Mouse (Mus musculus): ENCODE data around the gene Yipf3.

The Yipf3 gene
- long read RNA-seq, experiment 1, transcript Yipf3-205 (2 exons, 599 nt) = minor isoform, 12 of 140 reads
- long read RNA-seq, experiment 1, transcript Yipf3-201 (9 exons, 2,035 nt) = major isoform, 89 of 140 reads
- long read RNA-seq, experiment 1, partial matches to known transcripts = 34 of 140 reads
- long read RNA-seq, experiment 1, other reads (novel, unspliced or antisense) = 5 of 140 reads
- long read RNA-seq, experiment 2, transcript Yipf3-205 (2 exons, 599 nt) = minor isoform, 5 of 138 reads
- long read RNA-seq, experiment 2, transcript Yipf3-201 (9 exons, 2,035 nt) = major isoform, 89 of 138 reads
- long read RNA-seq, experiment 2, partial matches to known transcripts = 21 of 138 reads
- long read RNA-seq, experiment 2, other reads (novel, unspliced or antisense) = 21 of 138 reads

- intact Hi-C loops (cut with DNase I) = loop anchor here (5.0 kb wide), 1 partner anchor 45 kb away; the partner anchor contains the start of genes Polh and Xpo5
Measured at GRCm38 (mm10) chr17:46247512-46248188, at the start of gene Yipf3, which contains the start of gene Polr1c. Gene Yipf3 (plus strand): TSS chr17:46248080. Gene Polr1c (minus strand): TSS chr17:46248054.

DNA sequence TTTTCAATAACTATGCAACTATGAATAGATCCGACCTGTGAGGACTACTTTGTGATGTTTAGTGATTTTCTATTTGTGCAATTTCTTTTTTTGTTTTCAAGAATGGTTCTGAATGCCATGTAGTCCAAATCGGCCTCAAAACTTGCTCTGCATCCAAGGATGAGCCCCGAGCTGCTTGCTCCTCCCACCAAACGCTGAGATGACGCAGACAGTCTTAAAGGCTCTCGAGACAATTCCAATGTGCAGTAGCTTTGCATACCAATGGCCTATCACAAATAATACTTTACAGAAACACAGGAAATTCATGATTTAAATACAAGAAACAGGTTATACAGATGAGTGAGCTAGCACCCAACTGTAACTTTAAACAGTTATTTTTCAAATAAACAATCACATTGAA, 46.7 kb upstream of the Yipf3 start:
- intact Hi-C loops (cut with DNase I) = loop anchor here (5.0 kb wide), 1 partner anchor 46 kb away; the partner anchor contains the start of genes Polr1c and Yipf3

DNA sequence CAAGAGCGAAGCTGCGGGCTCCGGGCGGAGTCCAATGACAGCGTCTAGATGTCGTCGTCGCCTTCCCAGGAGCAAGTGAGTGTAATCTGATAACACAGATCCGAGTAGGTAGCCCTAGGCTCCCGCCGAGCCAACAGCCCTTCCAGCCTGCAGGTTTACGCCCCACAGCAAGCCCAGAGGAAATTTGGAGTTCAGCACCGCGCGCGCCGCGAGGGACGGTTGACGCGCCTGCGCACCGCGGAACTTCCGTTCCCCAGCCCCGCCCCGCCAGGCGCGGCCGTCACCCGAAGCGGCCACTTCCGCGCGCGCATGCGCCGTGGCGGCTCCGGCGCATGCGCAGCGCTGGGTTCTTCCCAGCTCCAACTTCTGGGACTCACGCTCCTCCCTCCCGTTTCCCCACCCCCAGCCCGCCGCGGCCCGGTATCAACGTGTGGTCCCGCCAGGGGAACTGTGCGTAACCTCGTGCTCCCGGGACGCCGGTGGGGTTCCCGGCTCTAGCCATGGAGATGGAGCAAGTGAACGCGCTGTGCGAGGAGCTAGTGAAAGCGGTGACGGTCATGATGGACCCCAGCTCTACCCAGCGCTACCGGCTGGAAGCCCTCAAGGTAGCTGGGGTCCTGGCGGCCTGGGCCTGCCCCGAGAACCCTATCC, 45.3 kb upstream of the Yipf3 start, which contains the start of the genes Polh and Xpo5:
Gene Polh, minus strand, starts transcription at position 225 of the 651 bp plus-strand sequence.
Gene Xpo5, plus strand, starts transcription at position 362 of the 651 bp plus-strand sequence.
- intact Hi-C loops (cut with DNase I) = loop anchor here (5.0 kb wide), 1 partner anchor 45 kb away; the partner anchor contains the start of genes Polr1c and Yipf3

GRCm38 (mm10) chr17:46203078-46203477, 44.8 kb upstream of the Yipf3 start:
- intact Hi-C loops (cut with DNase I) = loop anchor here (5.0 kb wide), 1 partner anchor 44 kb away; the partner anchor contains the start of genes Polr1c and Yipf3

DNA sequence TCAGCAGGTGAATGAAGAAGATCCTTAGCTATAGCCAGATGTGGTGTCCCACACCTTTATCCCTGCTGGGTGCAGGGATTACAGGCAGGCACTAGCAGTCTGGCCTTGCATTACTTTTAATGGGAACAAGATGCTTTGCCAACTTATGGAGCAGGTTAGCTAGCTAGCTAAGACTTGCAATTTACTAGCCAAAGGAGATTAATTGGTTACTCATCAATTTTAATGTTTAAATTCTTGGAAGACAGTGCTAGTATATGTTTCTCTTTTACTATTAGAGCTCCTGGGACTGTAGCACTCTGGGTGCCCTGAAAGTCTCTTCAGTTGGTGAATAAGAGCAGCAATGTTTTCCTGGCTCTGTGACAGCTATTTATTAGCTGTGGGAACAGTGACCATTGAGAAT, 41.2 kb upstream of the Yipf3 start:
- intact Hi-C loops (cut with DNase I) = no loop called here

DNA sequence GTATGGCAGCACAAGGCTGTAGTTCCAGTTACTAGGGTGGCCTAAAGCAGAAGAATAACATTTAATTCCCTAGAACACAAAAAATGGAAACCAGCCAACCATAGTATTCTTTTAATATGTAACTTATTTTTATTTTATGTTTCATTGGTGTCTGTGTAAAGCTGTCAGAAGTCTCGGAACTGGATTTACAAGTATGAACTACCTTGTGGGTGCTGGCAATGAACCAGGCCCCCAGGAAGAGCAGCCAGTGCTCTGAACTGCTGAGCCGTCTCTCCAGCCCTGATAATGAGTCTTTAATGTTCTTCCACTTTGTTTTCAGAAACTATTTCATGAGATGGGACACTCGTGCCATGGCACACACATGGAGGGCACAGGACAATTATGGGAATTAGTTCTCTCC, 37.3 kb upstream of the Yipf3 start:
- intact Hi-C loops (cut with DNase I) = no loop called here

- intact Hi-C loops (cut with DNase I) = no loop called here
Measured at GRCm38 (mm10) chr17:46221601-46222000, 26.3 kb upstream of the Yipf3 start.

DNA sequence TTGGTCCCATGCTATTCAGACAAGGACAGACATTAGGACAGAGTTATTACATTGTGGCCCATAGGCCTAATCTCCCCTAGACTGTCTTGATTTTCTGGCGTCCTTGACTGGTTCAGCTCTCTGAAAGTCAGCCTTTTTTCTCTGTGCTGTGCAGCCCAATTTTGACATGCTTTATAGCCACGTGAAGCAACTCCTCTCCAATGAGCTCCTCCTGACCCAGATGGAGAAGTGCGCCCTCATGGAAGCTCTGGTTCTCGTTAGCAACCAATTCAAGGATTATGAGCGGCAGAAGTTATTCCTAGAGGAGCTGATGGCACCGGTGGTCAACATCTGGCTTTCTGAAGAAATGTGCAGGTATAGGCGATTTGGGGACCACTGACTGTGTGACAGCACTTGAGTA, 20.3 kb upstream of the Yipf3 start:
- intact Hi-C loops (cut with DNase I) = no loop called here

DNA sequence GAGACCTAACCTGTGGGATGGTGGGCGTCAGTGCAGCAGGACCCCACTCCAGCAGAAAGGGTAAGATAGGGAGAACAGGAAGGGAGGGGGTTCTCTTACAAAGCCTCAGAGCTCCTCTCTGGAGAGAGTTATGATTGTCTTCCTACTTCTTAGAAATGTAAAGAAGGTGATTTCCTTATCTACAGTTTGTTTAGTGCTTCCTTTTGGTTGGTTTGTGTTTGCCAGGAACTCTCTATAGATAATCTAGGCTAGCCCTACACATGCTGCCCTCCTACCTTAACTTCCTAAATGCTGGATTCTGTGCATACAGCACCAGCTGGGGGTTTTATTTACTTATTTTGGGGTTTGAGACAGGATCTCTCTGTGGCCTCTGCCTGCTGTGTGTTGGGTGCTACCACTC, 11.8 kb upstream of the Yipf3 start:
- intact Hi-C loops (cut with DNase I) = no loop called here

- intact Hi-C loops (cut with DNase I) = no loop called here
Measured at GRCm38 (mm10) chr17:46237079-46237478, 10.8 kb upstream of the Yipf3 start.

GRCm38 (mm10) chr17:46237480-46237879, 10.4 kb upstream of the Yipf3 start:
- intact Hi-C loops (cut with DNase I) = no loop called here

- intact Hi-C loops (cut with DNase I) = no loop called here
Measured at GRCm38 (mm10) chr17:46239516-46240114, 8.3 kb upstream of the Yipf3 start.

- intact Hi-C loops (cut with DNase I) = no loop called here
Measured at GRCm38 (mm10) chr17:46241471-46241870, 6.4 kb upstream of the Yipf3 start.

DNA sequence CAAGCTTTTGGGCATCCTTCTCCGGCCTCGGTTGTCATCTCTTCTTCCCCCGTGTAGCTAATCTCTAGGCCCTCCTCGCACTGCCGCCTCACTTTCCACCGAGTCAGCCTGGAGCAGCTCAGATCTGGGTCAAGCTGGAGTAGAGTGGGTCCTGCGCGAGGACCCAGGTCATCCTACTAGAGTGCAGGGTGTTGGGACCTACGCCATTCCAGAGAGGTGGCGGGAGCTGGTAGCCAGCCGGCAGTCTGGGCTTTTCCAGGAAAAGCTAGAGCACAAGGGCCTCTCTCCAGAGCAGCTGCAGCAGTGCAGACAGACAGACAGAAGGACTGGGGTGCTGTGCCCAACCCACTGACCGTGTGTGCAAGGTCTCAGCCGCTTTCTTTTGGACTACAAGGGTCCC, 5.6 kb upstream of the Yipf3 start:
- intact Hi-C loops (cut with DNase I) = no loop called here

- intact Hi-C loops (cut with DNase I) = no loop called here
Measured at GRCm38 (mm10) chr17:46242993-46243392, 4.9 kb upstream of the Yipf3 start.

GRCm38 (mm10) chr17:46243624-46244023, 4.3 kb upstream of the Yipf3 start:
- intact Hi-C loops (cut with DNase I) = no loop called here

GRCm38 (mm10) chr17:46244579-46244978, 3.3 kb upstream of the Yipf3 start:
- intact Hi-C loops (cut with DNase I) = no loop called here

DNA sequence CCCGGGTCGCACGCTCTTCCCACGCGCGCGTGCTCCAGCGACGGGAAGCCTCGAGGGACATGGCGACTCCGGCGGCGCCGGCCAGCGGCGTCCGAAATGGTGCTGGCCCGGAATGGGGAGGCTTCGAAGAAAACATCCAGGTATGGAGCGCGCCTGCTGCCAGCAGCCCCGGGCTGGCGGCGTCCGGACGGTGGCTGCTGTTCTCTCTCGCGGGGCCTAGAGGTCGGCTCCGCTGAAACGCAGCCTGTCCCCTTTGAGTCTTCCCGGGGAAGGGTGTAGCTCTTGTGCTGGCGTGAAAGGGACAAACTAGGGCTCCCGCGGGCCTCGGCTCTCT, 276 bp downstream of the Yipf3 start:
- intact Hi-C loops (cut with DNase I) = loop anchor here (5.0 kb wide), 1 partner anchor 46 kb away; the partner anchor contains the start of genes Polh and Xpo5

GRCm38 (mm10) chr17:46251174-46251573, 3.3 kb downstream of the Yipf3 start:
- intact Hi-C loops (cut with DNase I) = loop anchor here (5.0 kb wide), 1 partner anchor 69 kb away; no protein-coding TSS in a partner anchor

DNA sequence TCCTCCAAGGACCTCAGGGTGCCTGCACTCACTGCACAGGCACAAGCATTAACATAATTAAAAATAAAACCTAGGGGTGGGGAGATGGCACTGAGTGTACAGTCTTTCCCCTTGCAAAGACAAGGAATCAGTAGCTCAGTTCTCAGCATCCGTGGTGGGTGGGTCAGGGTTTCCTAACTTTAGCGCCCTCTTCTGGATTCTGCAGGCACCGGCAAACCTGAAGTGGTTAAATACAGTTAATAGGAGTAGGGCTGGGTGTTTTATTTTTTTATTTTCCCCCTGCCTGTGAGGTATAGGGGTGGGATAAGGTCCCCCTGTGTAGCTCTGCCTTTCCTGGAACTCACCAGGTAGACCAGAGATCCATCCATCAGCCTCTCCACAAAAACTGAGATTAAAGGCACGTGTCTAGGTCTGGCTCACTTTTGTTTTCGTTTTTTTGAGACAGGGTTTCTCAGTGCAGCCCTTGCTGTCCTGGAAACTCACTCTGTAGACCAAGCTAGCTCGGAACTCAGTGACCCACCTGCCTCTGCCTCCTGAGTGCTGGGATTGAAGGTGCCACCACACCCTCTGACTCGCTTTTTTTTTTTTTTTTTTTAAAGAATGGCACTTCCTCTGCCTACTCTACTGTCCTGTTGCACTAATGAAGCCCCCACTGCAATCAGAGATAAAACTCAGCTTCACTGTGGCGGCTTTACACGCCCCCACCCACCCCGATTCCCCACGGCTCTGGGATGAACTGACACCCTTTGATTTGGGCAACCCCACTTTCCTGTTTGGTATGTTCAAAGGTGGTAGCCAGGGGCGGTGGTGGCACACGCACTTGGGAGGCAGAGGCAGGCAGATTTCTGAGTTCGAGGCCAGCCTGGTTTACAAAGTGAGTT, 4.9 kb downstream of the Yipf3 start:
- intact Hi-C loops (cut with DNase I) = loop anchor here (5.0 kb wide), 1 partner anchor 71 kb away; no protein-coding TSS in a partner anchor
